Mouse (Mus musculus): Measurements from ENCODE around the gene Olfr656. TPM values are rescaled to one million over a fixed set of nuclear protein-coding genes. Genes with fewer than 3 reads are reported as not detected.

Gene Olfr656
- polyA plus RNA-seq (2012; rRNA removed) = not detected in 2 replicates

DNA sequence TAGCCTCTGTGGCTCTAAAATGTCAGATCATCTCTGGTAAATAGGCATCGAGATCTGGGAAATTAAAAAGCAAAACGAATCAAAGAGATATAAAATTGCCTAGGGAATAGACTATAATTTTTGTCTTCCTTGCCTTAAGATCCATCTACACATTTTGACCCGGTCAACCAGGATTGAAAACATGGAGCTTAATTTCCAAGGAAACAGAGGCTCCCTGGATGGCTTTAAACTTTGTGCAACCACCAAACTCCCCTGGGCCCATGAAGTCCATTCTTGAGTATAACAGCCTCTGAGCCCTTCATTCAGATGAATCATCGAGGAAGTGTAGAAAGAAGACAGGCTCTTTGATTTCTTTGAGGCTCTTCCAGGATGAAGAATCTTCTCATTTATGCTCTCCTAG, at the start of gene Olfr656:
Gene Olfr656, plus strand, starts transcription at position 301 of the 400 bp plus-strand sequence.
- DNase-seq (ENCODE audit: low read depth) = no peak

DNA sequence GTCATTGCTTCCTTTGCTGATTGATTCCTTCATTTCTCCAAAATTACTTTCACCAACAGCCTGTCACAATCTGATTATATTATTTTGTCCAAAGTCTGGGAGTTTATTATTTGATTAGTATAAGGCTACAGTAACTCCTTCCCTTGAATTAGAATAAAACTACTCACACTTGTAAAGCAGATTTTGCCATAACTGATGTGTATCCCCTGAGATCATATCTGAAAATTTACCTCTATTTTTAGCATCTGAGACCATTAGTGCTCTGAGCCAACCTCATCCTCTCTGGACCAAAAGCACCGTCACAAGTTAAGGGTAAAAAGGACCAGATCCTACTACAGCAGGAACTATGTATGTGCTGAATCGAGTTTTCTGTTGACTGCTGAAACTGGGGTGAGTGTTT, 36.7 kb upstream of the Olfr656 start, which contains the start of gene Olfr653:
Gene Olfr653, plus strand, starts transcription at position 301 of the 400 bp plus-strand sequence.
- no peak for DNase-seq (ENCODE audit: low read depth)

DNA sequence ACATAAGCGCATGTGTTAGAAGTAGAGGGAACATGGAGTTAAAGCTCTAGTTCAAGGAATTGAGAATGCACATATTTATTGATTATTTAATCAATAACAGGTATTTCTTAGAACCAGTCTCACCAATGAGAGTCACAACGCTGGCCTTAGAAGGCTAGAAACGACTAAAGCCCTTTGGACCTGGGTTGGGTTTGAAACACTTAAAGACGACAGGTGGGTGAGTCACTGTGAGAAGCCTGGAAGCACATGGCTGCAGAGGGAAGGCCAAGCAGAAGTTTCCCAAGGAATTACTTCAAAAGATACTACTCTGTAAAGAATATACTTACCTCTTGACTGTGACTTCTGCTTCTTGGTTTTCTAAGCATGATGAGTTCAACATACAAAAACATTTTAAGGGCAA, 32.9 kb upstream of the Olfr656 start:
- DNase-seq (ENCODE audit: low read depth) = no peak

- no peak for DNase-seq (ENCODE audit: low read depth)
Observed at GRCm38 (mm10) chr7:104581429-104581828, 32.3 kb upstream of the Olfr656 start.

- no peak for DNase-seq (ENCODE audit: low read depth)
Observed at GRCm38 (mm10) chr7:104586725-104587124, 27.0 kb upstream of the Olfr656 start, which contains the start of gene Olfr654. TSS of gene Olfr654 (plus strand) at chr7:104587025.

DNA sequence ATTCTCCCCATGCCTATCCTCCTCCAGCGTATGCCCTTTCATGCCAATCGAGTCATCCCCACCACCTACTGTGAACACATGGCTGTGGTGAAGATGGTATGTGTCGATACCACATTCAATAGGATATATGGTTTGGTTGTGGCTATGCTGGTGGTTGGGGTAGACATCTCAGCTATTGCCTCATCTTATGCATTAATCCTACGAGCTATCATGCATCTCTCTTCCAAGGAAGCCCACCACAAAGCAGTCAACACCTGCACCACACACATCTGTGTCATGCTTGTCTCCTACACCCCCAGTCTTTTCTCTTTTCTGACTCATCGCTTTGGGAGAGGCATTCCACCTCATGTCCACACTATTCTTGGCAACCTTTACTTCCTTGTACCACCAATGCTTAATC, 25.5 kb upstream of the Olfr656 start:
- DNase-seq (ENCODE audit: low read depth) = no peak

DNA sequence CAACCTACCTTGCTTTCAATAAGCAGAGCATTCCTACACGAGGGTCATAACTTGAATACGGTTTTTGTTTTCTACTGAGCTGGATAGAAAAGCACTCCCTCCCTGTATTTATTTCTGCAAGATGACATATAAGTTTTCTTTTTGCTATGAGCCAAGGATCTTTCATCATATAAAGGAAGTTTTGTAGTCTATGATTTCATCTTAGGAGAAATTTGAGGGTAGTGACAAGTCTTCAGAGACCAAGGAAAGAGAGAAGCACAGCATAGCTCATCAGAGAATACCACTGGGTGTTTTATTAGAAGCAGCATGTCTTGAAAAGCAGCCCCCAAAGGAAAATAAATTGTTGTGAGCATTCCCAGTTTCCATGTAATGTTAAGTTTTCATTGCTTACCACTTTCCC, 12.1 kb upstream of the Olfr656 start, which contains the start of gene Olfr655:
Gene Olfr655, minus strand, starts transcription at position 101 of the 400 bp plus-strand sequence.
- DNase-seq (ENCODE audit: low read depth) = no peak

DNA sequence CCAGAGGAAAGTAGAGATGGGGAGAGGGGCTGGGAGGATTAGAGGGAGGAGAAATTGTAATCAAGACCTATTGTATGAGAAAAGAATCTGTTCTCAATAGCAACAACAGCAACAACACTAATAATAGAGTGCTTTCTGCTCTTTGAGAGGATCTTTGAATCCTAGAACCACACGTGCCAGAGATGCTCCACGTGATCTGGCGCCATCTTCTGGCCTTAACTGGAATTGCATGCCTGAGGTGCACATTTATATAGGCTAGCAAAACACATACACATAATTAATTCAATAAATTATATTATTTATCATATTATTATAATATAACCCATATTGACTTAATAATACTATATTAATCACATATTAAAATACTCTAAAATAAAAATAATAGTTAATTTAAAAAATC, 10.6 kb upstream of the Olfr656 start:
- no peak for DNase-seq (ENCODE audit: low read depth)

DNA sequence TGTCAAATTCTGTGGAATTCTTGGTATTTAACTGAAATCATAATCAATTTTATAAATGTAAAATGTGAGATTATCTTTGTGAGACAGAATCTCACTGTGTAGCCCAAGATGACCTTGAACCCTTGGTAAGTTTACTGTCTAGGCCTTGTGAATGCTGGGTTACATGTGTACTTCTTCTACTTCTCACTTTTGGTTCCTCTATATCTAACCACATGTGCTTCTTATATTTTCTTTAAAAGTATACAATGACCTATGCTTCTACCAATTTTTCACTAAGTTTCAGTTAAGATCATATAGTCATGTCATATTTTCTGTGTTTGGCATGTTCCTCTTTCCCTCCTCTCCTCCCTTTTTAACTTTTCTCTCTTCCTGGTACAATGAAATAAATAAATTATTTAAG, 9.0 kb upstream of the Olfr656 start:
- DNase-seq (ENCODE audit: low read depth) = no peak

DNA sequence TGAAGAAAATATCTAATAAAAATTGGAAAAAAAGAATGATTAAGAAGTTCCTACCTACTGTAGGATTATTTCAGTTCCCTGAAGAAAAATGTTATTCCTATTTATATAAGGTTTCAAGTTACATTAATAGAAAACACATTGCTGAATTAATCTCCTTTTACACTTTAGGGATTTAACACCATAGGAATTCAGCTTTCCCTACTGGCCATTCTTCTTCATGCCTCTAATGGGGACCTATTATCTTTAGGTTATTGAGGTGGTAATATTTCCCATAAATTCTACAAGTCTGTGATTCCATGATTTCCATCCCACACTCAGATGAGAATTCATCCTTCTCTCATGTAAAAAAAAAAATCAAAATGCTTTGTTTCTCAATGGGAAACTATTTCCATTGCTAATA, 10.7 kb downstream of the Olfr656 start, which contains the start of gene Olfr657:
Gene Olfr657, plus strand, starts transcription at position 301 of the 400 bp plus-strand sequence.
- DNase-seq (ENCODE audit: low read depth) = no peak

DNA sequence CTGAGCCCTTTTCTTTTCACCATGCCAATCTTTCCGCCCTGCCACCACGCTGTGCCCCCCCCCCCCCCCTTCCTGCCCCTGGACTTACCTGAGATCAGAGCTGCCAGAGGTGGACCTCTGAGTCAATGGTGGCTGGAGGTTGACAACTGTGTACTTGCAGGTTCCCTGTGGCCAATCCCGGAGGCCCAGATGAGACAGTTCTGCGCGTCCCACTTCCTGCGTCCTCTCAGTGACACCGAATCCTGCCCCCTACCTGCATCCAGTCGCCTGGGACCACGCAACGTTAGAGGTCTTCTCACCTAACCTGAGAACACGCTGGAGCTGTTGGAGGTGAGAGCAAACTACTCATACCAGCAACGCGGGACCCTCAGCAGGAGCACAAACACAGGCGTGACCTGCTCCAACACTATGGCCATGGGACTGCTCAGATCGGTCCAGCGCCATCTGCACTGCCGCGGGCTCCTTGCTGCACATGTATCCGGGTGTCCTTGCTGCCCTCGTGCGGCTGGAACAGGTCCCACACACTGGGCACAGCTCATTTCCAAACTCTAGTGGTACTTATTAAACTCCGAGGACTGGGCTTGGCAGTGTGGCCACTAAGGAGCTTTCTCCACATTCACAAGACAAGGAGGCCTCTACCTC, 33.2 kb downstream of the Olfr656 start, which contains the start of gene Olfr658:
Gene Olfr658, minus strand, starts transcription at position 465 of the 642 bp plus-strand sequence.
- DNase-seq (ENCODE audit: low read depth) = no peak

- no peak for DNase-seq (ENCODE audit: low read depth)
Observed at GRCm38 (mm10) chr7:104666453-104666852, 52.7 kb downstream of the Olfr656 start, which contains the start of gene Olfr659. TSS of gene Olfr659 (plus strand) at chr7:104666753.

Other genes with a start within 250 kb of the Olfr656 start
- gene Trim30b, start 244.1 kb upstream of the Olfr656 start, polyA plus RNA-seq (2012; rRNA removed) = 0.11 and 0.12 TPM in 2 replicates
- 0.14 and 0.18 TPM in 2 replicates for gene Trim30c, start 213.1 kb upstream of the Olfr656 start, polyA plus RNA-seq (2012; rRNA removed)
- 3.0 and 4.6 TPM in 2 replicates for gene Trim30a, start 148.8 kb upstream of the Olfr656 start, polyA plus RNA-seq (2012; rRNA removed)
- gene Trim30d, start 106.1 kb upstream of the Olfr656 start, polyA plus RNA-seq (2012; rRNA removed) = 1.2 and 1.7 TPM in 2 replicates
- not detected in 2 replicates for gene Olfr651, start 63.8 kb upstream of the Olfr656 start, polyA plus RNA-seq (2012; rRNA removed)
- not detected in 2 replicates for gene Olfr652, start 53.1 kb upstream of the Olfr656 start, polyA plus RNA-seq (2012; rRNA removed)
- gene Olfr653, start 36.6 kb upstream of the Olfr656 start, polyA plus RNA-seq (2012; rRNA removed) = not detected in 2 replicates
- gene Olfr654, start 26.9 kb upstream of the Olfr656 start, polyA plus RNA-seq (2012; rRNA removed) = not detected in 2 replicates
- not detected in 2 replicates for gene Olfr655, start 12.2 kb upstream of the Olfr656 start, polyA plus RNA-seq (2012; rRNA removed)
- not detected in 2 replicates for gene Olfr657, start 10.8 kb downstream of the Olfr656 start, polyA plus RNA-seq (2012; rRNA removed)
- gene Olfr658, start 33.4 kb downstream of the Olfr656 start, polyA plus RNA-seq (2012; rRNA removed) = 0.04 TPM in 2 replicates
- gene Olfr659, start 52.8 kb downstream of the Olfr656 start, polyA plus RNA-seq (2012; rRNA removed) = not detected in 2 replicates
- not detected in 2 replicates for gene Olfr661, start 72.5 kb downstream of the Olfr656 start, polyA plus RNA-seq (2012; rRNA removed)
- not detected in 2 replicates for gene Usp17le, start 163.5 kb downstream of the Olfr656 start, polyA plus RNA-seq (2012; rRNA removed)
- 0.07 TPM in 1 of 2 replicates, not detected in the other for gene Usp17lb, start 228.6 kb downstream of the Olfr656 start, polyA plus RNA-seq (2012; rRNA removed)
- not detected in 2 replicates for gene Usp17la, start 243.1 kb downstream of the Olfr656 start, polyA plus RNA-seq (2012; rRNA removed)

Measured in gonadal fat pad, adult 2 months (tissue).